8 mouse cellular contexts compared by ENCODE assay signal in genomic region chr13:23525901-23526300, GRCm38 (mm10). TPM values are rescaled to one million over a fixed set of nuclear protein-coding genes. Genes with fewer than 3 reads are reported as not detected.
DNase-seq lines count a peak whose midpoint lies in the region; ATAC-seq and TF ChIP-seq lines count a peak whose summit lies in the region.

No protein-coding gene starts in this region.

- no peaks in the 10 kb centered on the region for H3K36me3 ChIP-seq in liver, embryonic 11.5 days (ENCODE audit: control insufficient read depth, insufficient read depth, low read length)
- no peaks in the 10 kb centered on the region for H3K36me3 ChIP-seq in hindbrain, embryonic 15.5 days
- H3K36me3 ChIP-seq in myocyte (ENCODE audit: control insufficient read depth, insufficient read depth), result no peaks in the 10 kb centered on the region

- H3K9me3 ChIP-seq in liver, embryonic 11.5 days (ENCODE audit: control insufficient read depth, low read length), result no peaks in the 10 kb centered on the region
- no peaks in the 10 kb centered on the region for H3K9me3 ChIP-seq in hindbrain, embryonic 15.5 days

- TF ChIP-seq CTCF in cortical plate, adult 2 months (IDR thresholded peaks at IDR 0.05; ENCODE audit: extremely low read depth, insufficient read depth, low read length), result no peak

- H3K27me3 ChIP-seq in liver, embryonic 11.5 days (replicated peaks; ENCODE audit: control insufficient read depth, insufficient read depth, low read length), result no peaks in the 10 kb centered on the region
- no peaks in the 10 kb centered on the region for H3K27me3 ChIP-seq in hindbrain, embryonic 15.5 days
- H3K27me3 ChIP-seq in myocyte (ENCODE audit: control insufficient read depth, insufficient read depth, insufficient read length), result no peaks in the 10 kb centered on the region

- peak overlapping the region; percentile 2; the same call in 1 of the 2 replicates for H3K27ac ChIP-seq in liver, embryonic 11.5 days (ENCODE audit: low read depth, low read length)
- H3K27ac ChIP-seq in cortical plate, adult 2 months (ENCODE audit: insufficient read depth, low read length), result no peak overlapping the region
- no peak overlapping the region for H3K27ac ChIP-seq in hindbrain, embryonic 15.5 days (replicated peaks)

- peak overlapping the region; percentile 1 for H3K9ac ChIP-seq in liver, embryonic 11.5 days (ENCODE audit: low read depth, low read length)
- H3K9ac ChIP-seq in hindbrain, embryonic 15.5 days, result no peak overlapping the region

- no peak for TF ChIP-seq POLR2A in cortical plate, adult 2 months (IDR thresholded peaks at IDR 0.05; ENCODE audit: extremely low read depth, insufficient read depth, low read length)
- TF ChIP-seq POLR2A in myocyte (IDR thresholded peaks at IDR 0.05; ENCODE audit: insufficient read length, low read depth), result no peak

- no peak for ATAC-seq in liver, embryonic 11.5 days (replicated peaks; ENCODE audit: low FRiP score)
- no peak for ATAC-seq in hindbrain, embryonic 15.5 days (ENCODE audit: low FRiP score, low read depth)

- no peaks in the 10 kb centered on the region for H3K79me2 ChIP-seq in myocyte (ENCODE audit: control insufficient read depth, insufficient read depth)

- no peak for DNase-seq in liver, embryonic 11.5 days (ENCODE audit: low spot score)
- DNase-seq in liver, result no peak
- no peak for DNase-seq in frontal cortex, postnatal 36 days (ENCODE audit: low spot score in 2 of 2)
- no peak for DNase-seq in frontal cortex, adult 2 months (ENCODE audit: extremely low spot score in 1 of 2, low spot score in 1 of 2)
- no peak for DNase-seq in layer of hippocampus, postnatal 10 days (ENCODE audit: low spot score in 2 of 2)

- H3K4me2 ChIP-seq in liver, embryonic 11.5 days, result peak overlapping the region; percentile 71
- peak overlapping the region; percentile 57 for H3K4me2 ChIP-seq in hindbrain, embryonic 15.5 days
- peak overlapping the region; percentile 86 for H3K4me2 ChIP-seq in myocyte (ENCODE audit: low read depth)

- H3K4me1 ChIP-seq in liver, embryonic 11.5 days (replicated peaks; ENCODE audit: control insufficient read depth, insufficient read depth, low read length), result peaks cover 19% of the 10 kb centered on the region
- H3K4me1 ChIP-seq in cortical plate, adult 2 months (ENCODE audit: control insufficient read depth, insufficient read depth, low read length), result no peaks in the 10 kb centered on the region
- H3K4me1 ChIP-seq in hindbrain, embryonic 15.5 days (replicated peaks), result peaks cover 24% of the 10 kb centered on the region

- peak overlapping the region; percentile 50 for H3K4me3 ChIP-seq in liver, embryonic 11.5 days (ENCODE audit: low read depth, low read length)
- H3K4me3 ChIP-seq in cortical plate, adult 2 months (ENCODE audit: insufficient read depth, low read length), result peak overlapping the region; percentile 2; the same call in 1 of the 2 replicates
- peak overlapping the region; percentile 52 for H3K4me3 ChIP-seq in hindbrain, embryonic 15.5 days
- peak overlapping the region; percentile 14 for H3K4me3 ChIP-seq in myocyte

- H3ac ChIP-seq in myocyte (ENCODE audit: control insufficient read depth, insufficient read length), result no peak overlapping the region

- WGBS in liver, embryonic 11.5 days, result 2% methylated on average over 10 of the region's 10 CpGs
- WGBS in hindbrain, embryonic 15.5 days, result 2% methylated on average over 10 of the region's 10 CpGs

TF ChIP-seq in myocyte, 11 proteins besides CTCF, POLR2A, EP300 and RAD21:
- no peak for TF ChIP-seq SRF (IDR thresholded peaks at IDR 0.05; ENCODE audit: control insufficient read depth, insufficient read length, low read depth)
- no peak for TF ChIP-seq TCF12 (IDR thresholded peaks at IDR 0.05; ENCODE audit: insufficient read depth, poor library complexity, severe bottlenecking)
- no peak for TF ChIP-seq MYOD1 (IDR thresholded peaks at IDR 0.05; ENCODE audit: control insufficient read depth in 1 of 3, insufficient read length in 2 of 3, low read depth in 2 of 3)
- TF ChIP-seq POLR2AphosphoS2 (IDR thresholded peaks at IDR 0.05; ENCODE audit: insufficient read length, low read depth), result no peak
- TF ChIP-seq MAX (IDR thresholded peaks at IDR 0.05; ENCODE audit: low read depth), result no peak
- TF ChIP-seq CEBPB (IDR thresholded peaks at IDR 0.05; ENCODE audit: insufficient read depth, poor library complexity, severe bottlenecking), result no peak
- no peak for TF ChIP-seq TCF3 (IDR thresholded peaks at IDR 0.05; ENCODE audit: insufficient read length, low read depth)
- no peak for TF ChIP-seq USF1 (IDR thresholded peaks at IDR 0.05; ENCODE audit: low read depth)
- no peak for TF ChIP-seq REST (IDR thresholded peaks at IDR 0.05; ENCODE audit: insufficient read depth, insufficient read length)
- no peak for TF ChIP-seq E2F4 (IDR thresholded peaks at IDR 0.05; ENCODE audit: insufficient read depth)
- TF ChIP-seq MYOG (IDR thresholded peaks at IDR 0.05; ENCODE audit: control insufficient read depth in 1 of 3, insufficient read depth in 1 of 3, insufficient read length in 2 of 3, low read depth in 2 of 3), result no peak

RNA-seq across cellular contexts. Expression of gene Hist1h4h, which starts 4.9 kb away (rescaled TPM):
- 3.3 and 4.3 TPM in 2 replicates for polyA plus RNA-seq in liver, embryonic 11.5 days (2014; fragmentation: Nextera tagmentation; extraction: Ambion mirVana)
- 20.7 and 34.8 TPM in 2 replicates for polyA plus RNA-seq in cortical plate, adult 2 months (2012; rRNA removed)
- polyA plus RNA-seq in hindbrain, embryonic 15.5 days (2015; fragmentation: Nextera tagmentation; extraction: Ambion mirVana), result 1.7 and 2.7 TPM in 2 replicates
- polyA plus RNA-seq in myocyte (2012; fragmentation: generic; extraction: Trizol), result 21.5 TPM
- 26.6 and 33.5 TPM in 2 replicates for polyA plus RNA-seq in frontal cortex, adult 2 months (2012; rRNA removed)
- total RNA-seq in layer of hippocampus, postnatal 10 days (2021), result 100 to 1,000 TPM; 280 to 315 TPM

RNA-seq across cellular contexts. Expression of gene Hist1h2af, which starts 7.8 kb away (rescaled TPM):
- polyA plus RNA-seq in liver, embryonic 11.5 days (2014; fragmentation: Nextera tagmentation; extraction: Ambion mirVana), result 1.1 and 5.1 TPM in 2 replicates
- 6.4 and 14.2 TPM in 2 replicates for polyA plus RNA-seq in cortical plate, adult 2 months (2012; rRNA removed)
- polyA plus RNA-seq in hindbrain, embryonic 15.5 days (2015; fragmentation: Nextera tagmentation; extraction: Ambion mirVana), result 0.82 and 2.1 TPM in 2 replicates
- 24.4 TPM for polyA plus RNA-seq in myocyte (2012; fragmentation: generic; extraction: Trizol)
- polyA plus RNA-seq in frontal cortex, adult 2 months (2012; rRNA removed), result 3.9 and 9.2 TPM in 2 replicates
- total RNA-seq in layer of hippocampus, postnatal 10 days (2021), result 10 to 100 TPM; 45.7 to 51.3 TPM

RNA-seq across cellular contexts. Expression of gene Hist1h3g, which starts 9.3 kb away (rescaled TPM):
- polyA plus RNA-seq in liver, embryonic 11.5 days (2014; fragmentation: Nextera tagmentation; extraction: Ambion mirVana), result 5.2 TPM in 2 replicates
- polyA plus RNA-seq in cortical plate, adult 2 months (2012; rRNA removed), result 0.74 and 0.92 TPM in 2 replicates
- polyA plus RNA-seq in hindbrain, embryonic 15.5 days (2015; fragmentation: Nextera tagmentation; extraction: Ambion mirVana), result 0.85 and 1.2 TPM in 2 replicates
- 3.3 TPM for polyA plus RNA-seq in myocyte (2012; fragmentation: generic; extraction: Trizol)
- polyA plus RNA-seq in frontal cortex, adult 2 months (2012; rRNA removed), result 0.46 and 0.82 TPM in 2 replicates
- total RNA-seq in layer of hippocampus, postnatal 10 days (2021), result 10 to 100 TPM; 19.1 to 19.9 TPM

RNA-seq across cellular contexts. Expression of gene Hist1h2bh, which starts 17.3 kb away (rescaled TPM):
- polyA plus RNA-seq in liver, embryonic 11.5 days (2014; fragmentation: Nextera tagmentation; extraction: Ambion mirVana), result 1.6 and 1.7 TPM in 2 replicates
- 0.29 and 0.38 TPM in 2 replicates for polyA plus RNA-seq in cortical plate, adult 2 months (2012; rRNA removed)
- polyA plus RNA-seq in hindbrain, embryonic 15.5 days (2015; fragmentation: Nextera tagmentation; extraction: Ambion mirVana), result 0.17 and 0.19 TPM in 2 replicates
- polyA plus RNA-seq in myocyte (2012; fragmentation: generic; extraction: Trizol), result 1.1 TPM
- 0.15 and 0.44 TPM in 2 replicates for polyA plus RNA-seq in frontal cortex, adult 2 months (2012; rRNA removed)
- total RNA-seq in layer of hippocampus, postnatal 10 days (2021), result 1 to 10 TPM; 5.1 TPM

RNA-seq across cellular contexts. Expression of gene Hist1h3f, which starts 18.0 kb away (rescaled TPM):
- polyA plus RNA-seq in liver, embryonic 11.5 days (2014; fragmentation: Nextera tagmentation; extraction: Ambion mirVana), result 0.42 and 0.62 TPM in 2 replicates
- 0.73 TPM in 1 of 2 replicates, not detected in the other for polyA plus RNA-seq in cortical plate, adult 2 months (2012; rRNA removed)
- 0.21 and 0.62 TPM in 2 replicates for polyA plus RNA-seq in hindbrain, embryonic 15.5 days (2015; fragmentation: Nextera tagmentation; extraction: Ambion mirVana)
- 0.91 TPM for polyA plus RNA-seq in myocyte (2012; fragmentation: generic; extraction: Trizol)
- 0.22 and 0.59 TPM in 2 replicates for polyA plus RNA-seq in frontal cortex, adult 2 months (2012; rRNA removed)
- total RNA-seq in layer of hippocampus, postnatal 10 days (2021), result 10 to 100 TPM; 28.3 to 32.7 TPM

Comparison
In these comparisons a context has a peak if more than half of its experiments do, and no peak if none do; other contexts are left out.
1. H3K4me3 ChIP-seq: peak in every context shown above with its lines; median percentile 52 in hindbrain, embryonic 15.5 days; 50 in liver, embryonic 11.5 days; 14 in myocyte; 2 in cortical plate, adult 2 months.